Mouse (Mus musculus): Measurements from ENCODE around the gene Suds3. TPM values are rescaled to one million over a fixed set of nuclear protein-coding genes. Genes with fewer than 3 reads are reported as not detected.

Gene Suds3
- polyA plus RNA-seq, 1 experiment from 2014 or later = 79.0 TPM

- no peaks in the 10 kb centered on the region for H3K4me1 ChIP-seq
- no peak overlapping the region for H3K27ac ChIP-seq
- ATAC-seq = no peak
- H3K36me3 ChIP-seq (ENCODE audit: poor library complexity, severe bottlenecking) = no peaks in the 10 kb centered on the region
- H3K4me3 ChIP-seq = no peak overlapping the region
- 83% methylated on average over 16 of the region's 16 CpGs for WGBS
- no peak overlapping the region for H3K9ac ChIP-seq
- H3K4me2 ChIP-seq = no peak overlapping the region
- peaks cover 8% of the 10 kb centered on the region; the same call in 1 of the 2 replicates for H3K9me3 ChIP-seq (replicated peaks)
- H3K27me3 ChIP-seq = no peaks in the 10 kb centered on the region
Observed at GRCm38 (mm10) chr5:117149054-117149942, 33.4 kb upstream of the Suds3 start.

DNA sequence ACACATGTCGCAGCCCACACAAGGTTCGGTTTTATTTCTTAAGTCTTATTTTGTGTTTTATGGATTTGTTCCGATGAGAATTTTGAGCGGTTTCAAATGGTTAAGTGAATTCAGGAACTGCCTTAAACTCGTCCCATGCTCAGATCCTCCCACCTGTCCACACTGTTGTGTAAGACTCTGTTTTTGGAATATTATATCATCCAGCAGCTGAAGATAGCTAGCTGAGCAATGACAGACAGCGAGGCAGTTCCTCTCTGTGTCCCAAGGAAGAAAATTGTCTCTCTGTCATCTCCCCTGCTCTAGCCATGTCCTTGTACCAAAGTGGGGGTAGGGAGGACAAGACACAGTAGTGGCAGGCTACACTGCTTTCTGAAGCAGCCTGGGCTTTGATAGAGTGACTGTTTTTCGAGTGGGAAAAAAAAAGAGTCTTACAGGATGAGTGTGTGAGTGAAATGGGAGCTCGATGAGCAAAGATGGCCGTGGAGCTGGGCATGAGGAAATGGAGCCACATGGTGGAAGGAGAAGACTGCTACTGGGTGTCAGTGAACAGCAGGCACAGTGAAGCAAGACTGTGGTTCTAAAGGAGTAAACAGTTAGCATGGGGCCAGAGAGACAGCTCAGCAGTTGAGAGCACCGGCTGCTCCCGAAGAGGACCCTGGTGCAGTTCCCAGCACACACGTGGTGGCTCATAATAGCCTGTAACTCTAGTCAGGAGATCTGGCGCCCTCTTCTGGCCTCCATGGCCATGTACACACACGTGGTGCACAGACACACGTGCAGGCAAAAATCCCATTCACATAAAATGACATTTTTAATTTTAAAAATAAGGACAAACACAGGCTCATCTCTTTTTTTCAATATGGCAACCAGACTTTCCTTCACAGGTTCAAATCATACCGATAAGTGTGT, 31.5 kb upstream of the Suds3 start:
- Histone ChIP-seq H3K27me3 (no peaks in the 10 kb centered on the region), H3K36me3 (ENCODE audit: poor library complexity, severe bottlenecking) (no peaks in the 10 kb centered on the region), H3K27ac (no peak overlapping the region), H3K4me1 (no peaks in the 10 kb centered on the region), H3K9me3 (replicated peaks) (peaks cover 5% of the 10 kb centered on the region; the same call in 1 of the 2 replicates), H3K9ac (no peak overlapping the region), H3K4me2 (no peak overlapping the region), H3K4me3 (no peak overlapping the region)
- 90% methylated on average over 16 of the region's 16 CpGs for WGBS
- ATAC-seq = no peak

GRCm38 (mm10) chr5:117146165-117146564, 30.3 kb upstream of the Suds3 start:
- H3K9ac ChIP-seq = no peak overlapping the region
- H3K9me3 ChIP-seq (replicated peaks) = peaks cover 5% of the 10 kb centered on the region; the same call in 1 of the 2 replicates
- H3K4me3 ChIP-seq = no peak overlapping the region
- ATAC-seq = no peak
- H3K36me3 ChIP-seq (ENCODE audit: poor library complexity, severe bottlenecking) = no peaks in the 10 kb centered on the region
- H3K4me2 ChIP-seq = no peak overlapping the region
- H3K4me1 ChIP-seq = no peaks in the 10 kb centered on the region
- H3K27me3 ChIP-seq = no peaks in the 10 kb centered on the region
- H3K27ac ChIP-seq = no peak overlapping the region

- WGBS = 65% methylated on average over 9 of the region's 9 CpGs
- H3K9ac ChIP-seq = no peak overlapping the region
- no peak for ATAC-seq
Observed at GRCm38 (mm10) chr5:117143721-117144135, 27.8 kb upstream of the Suds3 start.

GRCm38 (mm10) chr5:117140374-117140773, 24.5 kb upstream of the Suds3 start:
- 79% methylated on average over 7 of the region's 7 CpGs for WGBS
- H3K4me2 ChIP-seq = no peak overlapping the region
- H3K4me3 ChIP-seq = no peak overlapping the region
- H3K27me3 ChIP-seq = no peaks in the 10 kb centered on the region
- H3K4me1 ChIP-seq = peaks cover 7% of the 10 kb centered on the region
- H3K36me3 ChIP-seq (ENCODE audit: poor library complexity, severe bottlenecking) = no peaks in the 10 kb centered on the region
- no peak overlapping the region for H3K9ac ChIP-seq
- H3K27ac ChIP-seq = no peak overlapping the region
- no peaks in the 10 kb centered on the region for H3K9me3 ChIP-seq (replicated peaks)
- no peak for ATAC-seq

More at GRCm38 (mm10) chr5:117143721-117144135, 27.8 kb upstream of the Suds3 start:
- Histone ChIP-seq H3K4me3 (no peak overlapping the region), H3K27ac (no peak overlapping the region), H3K36me3 (ENCODE audit: poor library complexity, severe bottlenecking) (no peaks in the 10 kb centered on the region), H3K9me3 (replicated peaks) (peaks cover 5% of the 10 kb centered on the region; the same call in 1 of the 2 replicates), H3K27me3 (no peaks in the 10 kb centered on the region), H3K4me1 (no peaks in the 10 kb centered on the region), H3K4me2 (no peak overlapping the region)

DNA sequence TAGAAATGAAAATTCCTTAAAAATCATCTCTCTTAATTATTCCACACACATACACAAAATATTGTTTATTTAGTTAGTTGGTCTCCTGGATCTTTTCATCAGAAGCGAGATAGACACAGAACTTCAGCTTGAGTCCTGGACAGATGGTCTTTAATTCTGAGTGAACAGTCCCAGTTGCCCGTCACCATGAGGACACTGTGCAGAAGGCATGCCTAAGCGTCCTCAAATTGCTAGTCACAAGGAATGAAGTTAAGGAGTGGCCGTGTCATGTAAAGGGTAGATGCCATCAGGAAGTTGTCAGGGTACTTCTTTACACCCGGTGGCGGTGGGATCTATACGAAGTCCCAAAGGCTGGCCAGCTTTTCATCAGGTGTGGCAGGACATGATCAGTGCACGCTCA, 23.9 kb upstream of the Suds3 start:
- ATAC-seq = no peak
- H3K4me2 ChIP-seq = no peak overlapping the region
- H3K9me3 ChIP-seq (replicated peaks) = no peaks in the 10 kb centered on the region
- H3K4me1 ChIP-seq = peaks cover 11% of the 10 kb centered on the region
- WGBS = 73% methylated on average over 8 of the region's 8 CpGs
- H3K27me3 ChIP-seq = no peaks in the 10 kb centered on the region
- no peak overlapping the region for H3K27ac ChIP-seq
- no peaks in the 10 kb centered on the region for H3K36me3 ChIP-seq (ENCODE audit: poor library complexity, severe bottlenecking)
- H3K9ac ChIP-seq = no peak overlapping the region
- H3K4me3 ChIP-seq = no peak overlapping the region

DNA sequence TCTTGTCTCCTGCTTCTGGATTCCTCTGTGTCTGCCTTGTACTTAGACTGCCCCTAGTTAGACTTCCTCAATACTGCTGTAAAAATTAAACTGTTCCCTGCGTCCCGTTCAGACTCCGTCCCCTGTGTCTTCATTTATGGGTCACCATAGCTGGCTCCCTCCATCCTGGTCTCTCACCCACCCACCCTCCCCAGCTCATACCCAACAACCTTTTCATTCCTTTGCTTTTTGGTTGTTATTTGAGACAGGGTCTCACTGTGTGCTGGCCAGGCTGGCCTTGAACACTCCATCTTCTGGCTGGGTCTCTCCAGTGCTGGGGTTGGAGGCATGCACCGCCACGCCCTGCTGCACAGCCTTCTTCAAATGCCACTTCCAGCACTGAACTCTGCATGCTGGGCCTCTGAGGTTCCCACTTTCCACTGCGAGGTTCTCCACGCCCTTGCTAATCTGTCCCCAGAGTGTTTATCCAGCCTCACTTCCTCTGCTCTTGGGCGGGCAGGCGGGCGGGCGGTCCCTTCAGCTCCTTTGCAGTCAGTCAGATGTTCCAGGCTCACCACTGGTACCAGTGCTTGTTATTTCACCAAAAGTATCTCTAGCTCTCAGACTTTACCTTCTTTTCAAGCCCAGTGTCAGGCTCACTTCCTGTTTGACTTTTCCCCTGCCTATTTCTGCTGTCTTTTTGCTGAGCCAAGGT, 22.5 kb upstream of the Suds3 start:
- no peaks in the 10 kb centered on the region for H3K27me3 ChIP-seq
- 92% methylated on average over 11 of the region's 11 CpGs for WGBS

GRCm38 (mm10) chr5:117137594-117137993, 21.7 kb upstream of the Suds3 start:
- Histone ChIP-seq H3K27me3 (no peaks in the 10 kb centered on the region), H3K4me1 (peaks cover 11% of the 10 kb centered on the region), H3K4me3 (no peak overlapping the region), H3K9ac (no peak overlapping the region), H3K27ac (no peak overlapping the region), H3K9me3 (replicated peaks) (no peaks in the 10 kb centered on the region), H3K36me3 (ENCODE audit: poor library complexity, severe bottlenecking) (no peaks in the 10 kb centered on the region), H3K4me2 (no peak overlapping the region)
- WGBS = 74% methylated on average over 8 of the region's 8 CpGs
- no peak for ATAC-seq

More for the DNA sequence above, 22.5 kb upstream of the Suds3 start:
- no peak for ATAC-seq
- H3K9ac ChIP-seq = no peak overlapping the region
- H3K27ac ChIP-seq = no peak overlapping the region
- no peaks in the 10 kb centered on the region for H3K36me3 ChIP-seq (ENCODE audit: poor library complexity, severe bottlenecking)
- H3K4me1 ChIP-seq = peaks cover 11% of the 10 kb centered on the region
- no peaks in the 10 kb centered on the region for H3K9me3 ChIP-seq (replicated peaks)
- H3K4me3 ChIP-seq = no peak overlapping the region
- no peak overlapping the region for H3K4me2 ChIP-seq

GRCm38 (mm10) chr5:117137011-117137410, 21.1 kb upstream of the Suds3 start:
- 77% methylated on average over 10 of the region's 10 CpGs for WGBS
- no peak overlapping the region for H3K4me2 ChIP-seq
- no peak overlapping the region for H3K4me3 ChIP-seq
- H3K4me1 ChIP-seq = peaks cover 11% of the 10 kb centered on the region
- H3K9me3 ChIP-seq (replicated peaks) = no peaks in the 10 kb centered on the region
- no peaks in the 10 kb centered on the region for H3K27me3 ChIP-seq
- no peak for ATAC-seq
- H3K27ac ChIP-seq = no peak overlapping the region
- no peaks in the 10 kb centered on the region for H3K36me3 ChIP-seq (ENCODE audit: poor library complexity, severe bottlenecking)
- no peak overlapping the region for H3K9ac ChIP-seq

DNA sequence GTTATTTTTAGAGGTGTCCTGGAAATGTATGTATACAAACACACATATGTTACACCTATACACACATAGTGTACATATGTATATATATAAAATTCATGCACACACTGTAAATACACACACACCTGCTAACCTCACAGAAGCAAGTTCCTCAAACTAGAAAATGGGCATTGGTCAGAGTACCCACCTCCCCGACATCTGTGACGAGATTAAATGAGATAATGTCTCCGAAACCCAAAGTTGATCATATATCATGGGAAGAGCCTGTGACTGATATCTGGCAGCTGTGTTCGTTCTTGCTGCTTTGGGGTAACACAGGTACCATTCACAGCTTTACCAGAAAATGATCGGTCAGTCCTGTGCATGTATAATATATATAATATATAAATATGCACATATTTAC, 20.7 kb upstream of the Suds3 start:
- H3K27me3 ChIP-seq = no peaks in the 10 kb centered on the region
- H3K4me3 ChIP-seq = no peak overlapping the region
- no peak overlapping the region for H3K4me2 ChIP-seq
- no peak overlapping the region for H3K27ac ChIP-seq
- H3K4me1 ChIP-seq = peaks cover 11% of the 10 kb centered on the region
- WGBS = 94% methylated on average over 5 of the region's 5 CpGs
- no peaks in the 10 kb centered on the region for H3K9me3 ChIP-seq (replicated peaks)
- no peak overlapping the region for H3K9ac ChIP-seq
- no peak for ATAC-seq
- no peaks in the 10 kb centered on the region for H3K36me3 ChIP-seq (ENCODE audit: poor library complexity, severe bottlenecking)

DNA sequence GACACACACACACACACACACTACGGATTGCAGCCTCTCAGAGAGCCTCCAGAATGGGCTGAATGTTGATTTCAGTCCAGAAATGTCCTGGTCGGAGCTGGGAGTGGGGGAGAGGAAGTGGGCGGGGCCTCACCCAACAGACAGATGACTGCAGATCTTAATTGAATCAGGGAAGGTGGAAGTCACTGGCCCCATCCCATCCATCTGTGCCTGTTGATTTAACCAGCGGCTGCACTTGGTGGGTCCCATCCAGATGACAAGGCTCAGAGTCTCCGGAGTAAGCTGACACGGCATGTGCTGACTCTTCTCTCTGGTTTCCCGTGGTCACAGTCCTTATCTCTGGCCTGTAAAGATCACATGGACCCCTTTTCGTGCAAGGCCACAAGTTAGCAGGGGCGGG, 20.0 kb upstream of the Suds3 start:
- Histone ChIP-seq H3K4me1 (peaks cover 11% of the 10 kb centered on the region), H3K36me3 (ENCODE audit: poor library complexity, severe bottlenecking) (no peaks in the 10 kb centered on the region), H3K4me2 (no peak overlapping the region), H3K9me3 (replicated peaks) (no peaks in the 10 kb centered on the region), H3K27ac (no peak overlapping the region), H3K27me3 (no peaks in the 10 kb centered on the region), H3K9ac (no peak overlapping the region), H3K4me3 (no peak overlapping the region)
- WGBS = 48% methylated on average over 9 of the region's 9 CpGs
- ATAC-seq = no peak

Measured in forebrain, embryonic 13.5 days (tissue).